Mouse (Mus musculus) neural tube, embryonic 11.5 days (tissue): ENCODE results near the gene Gm9913. TPM values are rescaled to one million over a fixed set of nuclear protein-coding genes. Genes with fewer than 3 reads are reported as not detected.
A peak's percentile ranks its signal among the peaks of the same experiment; 100 is the strongest.

Experiments used
- ATAC-seq: fragments of 200-750 bp; cut with Nextera tagmentation; 2 replicates; pipeline ENCODE4 v1.8.0; 2017; ENCODE audit warnings: moderate number of reproducible peaks, mild to moderate bottlenecking, moderate TSS enrichment, moderate library complexity; ENCODE audit not compliant: insufficient read depth, low FRiP score, low TSS enrichment
- DNase-seq: peaks from one replicate; pipeline ENCODE4 v3.0.0-alpha.2; 2015; ENCODE audit warnings: low spot score
- H3K27ac ChIP-seq: fragments of 300-500 bp; sonication (generic); 2 replicates; pipeline ENCODE4 v1.5.1; 2014; ENCODE audit warnings: low read depth, mild to moderate bottlenecking, low read length
- H3K27me3 ChIP-seq: fragments of 300-500 bp; sonication (generic); 2 replicates; pipeline ENCODE4 v1.6.1; 2014; ENCODE audit warnings: mild to moderate bottlenecking, low read length, mixed read lengths; ENCODE audit not compliant: control insufficient read depth, insufficient read depth
- H3K36me3 ChIP-seq: fragments of 300-500 bp; sonication (generic); 2 replicates; pipeline ENCODE4 v1.6.1; 2014; ENCODE audit warnings: mild to moderate bottlenecking, low read length, moderate library complexity, mixed read lengths; ENCODE audit not compliant: control insufficient read depth, insufficient read depth
- H3K4me1 ChIP-seq: fragments of 300-500 bp; sonication (generic); 2 replicates; pipeline ENCODE4 v1.6.1; 2014; ENCODE audit warnings: low read length, mixed read lengths; ENCODE audit not compliant: control insufficient read depth, insufficient read depth
- H3K4me2 ChIP-seq: fragments of 300-500 bp; sonication (generic); 2 replicates; pipeline ENCODE4 v1.6.1; 2014; ENCODE audit warnings: low read depth, mild to moderate bottlenecking, moderate library complexity
- H3K4me3 ChIP-seq: fragments of 300-500 bp; sonication (generic); 2 replicates; pipeline ENCODE4 v1.5.1; 2014; ENCODE audit warnings: low read depth, low read length
- H3K9ac ChIP-seq: fragments of 300-500 bp; sonication (generic); 2 replicates; pipeline ENCODE4 v1.6.1; 2014; ENCODE audit warnings: mild to moderate bottlenecking, low read length
- H3K9me3 ChIP-seq: fragments of 300-500 bp; sonication (generic); 2 replicates; pipeline ENCODE4 v1.6.1; 2016; ENCODE audit warnings: low read length; ENCODE audit not compliant: control insufficient read depth
- WGBS: fragments of 180-500 bp; shearing (Covaris S2); extraction: QIAGEN DNeasy Blood & Tissue Kit; methylation state at CpG from one replicate; pipeline ENCODE4 v1.1.7; 2014; 5-methylcytosine and 5-hydroxymethylcytosine counted together
- polyA plus RNA-seq: library from polyadenylated mRNA; unstranded; fragments of >200 nt; fragmentation: Nextera tagmentation; extraction: Ambion mirVana; gene quantifications from 2 replicates; pipeline ENCODE4 v1.2.1, GENCODE M21; 2014

Gene Gm9913
- polyA plus RNA-seq = 0.16 and 0.19 TPM in 2 replicates

DNA sequence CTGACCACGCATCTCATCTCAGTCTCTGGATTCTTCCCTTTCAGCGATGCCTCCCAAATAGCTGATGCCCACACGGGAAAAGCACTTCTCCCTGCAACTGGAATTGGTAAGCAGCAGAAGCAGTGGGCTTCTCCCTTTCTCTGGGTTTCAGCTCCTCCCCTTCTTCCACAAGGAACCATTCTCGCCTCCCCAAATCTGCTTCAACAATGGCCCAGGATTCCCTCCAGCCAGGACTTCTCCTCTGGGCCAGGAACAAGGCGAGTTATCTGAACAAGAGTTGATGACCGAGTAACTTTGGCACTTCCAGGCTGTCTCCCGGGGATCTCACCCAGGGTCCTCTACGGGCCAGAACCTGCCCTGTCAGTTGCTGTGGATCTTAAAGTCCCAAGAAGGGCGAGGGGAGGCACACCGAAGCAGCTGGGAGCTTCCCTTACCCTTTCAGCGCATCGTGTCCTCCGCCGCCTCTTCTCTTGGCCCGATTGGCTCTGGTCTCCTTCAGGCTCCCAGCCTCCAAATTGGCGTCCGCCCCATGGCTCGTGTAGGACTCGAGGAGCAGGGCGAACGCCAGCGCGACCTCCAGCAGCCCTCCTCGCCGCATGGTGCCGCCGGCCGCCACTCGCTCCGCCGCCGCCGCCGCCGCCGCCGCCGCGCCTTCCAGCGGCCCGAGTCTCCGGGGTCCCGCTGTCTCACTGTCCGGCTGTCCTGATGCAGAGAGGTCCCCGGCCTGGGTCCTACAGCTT lies at the start of gene Gm9913:
Gene Gm9913, plus strand, starts transcription at position 84 of the 740 bp plus-strand sequence.
- ATAC-seq (peak; percentile 73), DNase-seq (peak; percentile 71)
- Histone ChIP-seq H3K27ac (peak within 1 kb of the TSS; percentile 62), H3K27me3 (0 out of 2 replicates have a peak, but pooled peaks cover 2% of the 10 kb centered on the region), H3K9me3 (no peaks in the 10 kb centered on the region), H3K4me2 (peak within 1 kb of the TSS; percentile 97), H3K4me1 (no peaks in the 10 kb centered on the region), H3K9ac (peak within 1 kb of the TSS; percentile 68), H3K4me3 (peak within 1 kb of the TSS; percentile 61), H3K36me3 (no peaks in the 10 kb centered on the region)
- 1% methylated on average over 44 of the region's 45 CpGs for WGBS

DNA sequence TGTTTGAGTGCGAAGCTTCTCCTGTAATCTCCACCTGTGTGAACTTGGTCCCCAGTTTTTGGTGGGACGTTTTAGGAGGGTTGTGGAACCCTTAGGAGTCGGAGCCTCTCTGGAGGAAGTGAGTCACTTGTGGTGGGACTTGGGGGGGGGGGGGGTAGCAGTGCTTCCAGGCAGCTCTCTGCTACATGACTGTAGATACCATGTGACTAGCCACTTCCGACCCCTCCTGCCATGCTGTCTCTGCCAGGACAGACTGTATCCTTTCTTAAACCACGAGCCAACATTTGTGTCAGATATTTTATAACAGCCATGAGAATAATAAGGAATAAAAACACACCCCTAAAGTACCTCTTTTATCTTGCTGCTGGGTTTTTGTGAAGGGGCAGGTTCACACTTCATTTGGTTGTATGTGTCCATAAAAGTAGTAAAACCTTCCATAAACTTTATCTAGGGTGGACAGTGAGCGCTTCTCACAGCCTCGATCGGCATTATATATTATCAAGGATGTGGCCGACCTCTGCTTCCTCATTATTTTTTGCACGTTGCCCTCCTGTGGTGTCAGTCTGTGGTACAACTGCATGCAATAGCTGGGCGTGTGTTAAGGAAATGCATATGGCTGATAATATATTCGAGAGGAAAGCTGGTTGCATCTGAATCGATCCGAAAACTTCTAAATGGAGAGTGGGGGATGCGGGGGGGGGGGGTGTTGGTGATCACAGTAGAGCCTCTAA lies 48.7 kb upstream of the Gm9913 start:
- Histone ChIP-seq H3K4me3 (no peak overlapping the region), H3K4me1 (no peaks in the 10 kb centered on the region), H3K27ac (no peak overlapping the region), H3K27me3 (no peaks in the 10 kb centered on the region), H3K36me3 (no peaks in the 10 kb centered on the region), H3K4me2 (no peak overlapping the region), H3K9ac (no peak overlapping the region), H3K9me3 (no peaks in the 10 kb centered on the region)
- ATAC-seq (no peak), DNase-seq (no peak)
- WGBS = 84% methylated on average over 15 of the region's 15 CpGs

DNA sequence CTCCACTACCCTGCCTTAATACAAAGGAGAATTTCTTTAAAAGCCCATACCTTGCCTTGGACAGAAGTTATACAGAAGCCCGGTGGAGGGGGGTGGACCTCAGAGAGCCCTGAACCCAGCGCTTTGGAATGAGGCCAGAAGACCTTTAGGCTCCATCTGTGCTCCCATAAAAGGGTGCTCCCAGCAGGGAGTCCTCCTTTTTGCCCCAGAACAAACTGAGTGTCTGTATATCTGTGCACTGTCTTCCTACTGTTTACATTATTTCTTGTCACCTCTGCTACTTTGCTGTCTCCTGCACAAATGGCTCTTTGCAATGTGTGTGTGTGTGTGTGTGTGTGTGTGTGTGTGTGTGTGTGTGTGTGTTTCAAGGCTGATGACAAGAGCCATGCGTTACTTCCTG lies 45.8 kb upstream of the Gm9913 start:
- H3K27me3 ChIP-seq = no peaks in the 10 kb centered on the region
- no peaks in the 10 kb centered on the region for H3K9me3 ChIP-seq
- H3K4me3 ChIP-seq = no peak overlapping the region
- ATAC-seq (no peak), DNase-seq (no peak)
- WGBS = 91% methylated on average over 3 of the region's 3 CpGs
- no peaks in the 10 kb centered on the region for H3K4me1 ChIP-seq
- H3K27ac ChIP-seq = no peak overlapping the region
- no peaks in the 10 kb centered on the region for H3K36me3 ChIP-seq
- H3K9ac ChIP-seq = no peak overlapping the region
- H3K4me2 ChIP-seq = no peak overlapping the region

DNA sequence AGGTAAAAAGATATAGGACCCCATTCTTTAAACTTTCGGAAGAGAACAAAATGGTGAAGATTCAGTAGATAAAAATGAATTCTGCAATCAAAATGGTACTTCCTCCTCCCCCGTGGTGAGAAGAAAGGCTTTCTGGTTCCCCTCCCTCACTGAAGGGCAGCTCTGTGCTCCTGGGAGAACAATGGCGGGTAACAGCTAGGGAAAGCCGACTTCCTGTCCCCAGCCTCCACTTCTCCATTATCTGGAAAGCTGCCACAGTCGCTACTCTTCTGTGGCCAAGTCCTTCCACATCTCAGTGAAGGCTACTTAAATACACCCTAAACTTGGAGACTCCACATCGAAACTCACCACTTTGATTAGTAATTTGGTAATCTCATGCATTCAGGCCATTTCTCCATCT lies 40.9 kb upstream of the Gm9913 start:
- Histone ChIP-seq H3K4me1 (no peaks in the 10 kb centered on the region), H3K36me3 (no peaks in the 10 kb centered on the region), H3K9me3 (no peaks in the 10 kb centered on the region), H3K27ac (no peak overlapping the region), H3K27me3 (no peaks in the 10 kb centered on the region), H3K4me2 (no peak overlapping the region), H3K9ac (no peak overlapping the region), H3K4me3 (no peak overlapping the region)
- 86% methylated on average over 6 of the region's 6 CpGs for WGBS
- DNase-seq (no peak), ATAC-seq (no peak)

DNA sequence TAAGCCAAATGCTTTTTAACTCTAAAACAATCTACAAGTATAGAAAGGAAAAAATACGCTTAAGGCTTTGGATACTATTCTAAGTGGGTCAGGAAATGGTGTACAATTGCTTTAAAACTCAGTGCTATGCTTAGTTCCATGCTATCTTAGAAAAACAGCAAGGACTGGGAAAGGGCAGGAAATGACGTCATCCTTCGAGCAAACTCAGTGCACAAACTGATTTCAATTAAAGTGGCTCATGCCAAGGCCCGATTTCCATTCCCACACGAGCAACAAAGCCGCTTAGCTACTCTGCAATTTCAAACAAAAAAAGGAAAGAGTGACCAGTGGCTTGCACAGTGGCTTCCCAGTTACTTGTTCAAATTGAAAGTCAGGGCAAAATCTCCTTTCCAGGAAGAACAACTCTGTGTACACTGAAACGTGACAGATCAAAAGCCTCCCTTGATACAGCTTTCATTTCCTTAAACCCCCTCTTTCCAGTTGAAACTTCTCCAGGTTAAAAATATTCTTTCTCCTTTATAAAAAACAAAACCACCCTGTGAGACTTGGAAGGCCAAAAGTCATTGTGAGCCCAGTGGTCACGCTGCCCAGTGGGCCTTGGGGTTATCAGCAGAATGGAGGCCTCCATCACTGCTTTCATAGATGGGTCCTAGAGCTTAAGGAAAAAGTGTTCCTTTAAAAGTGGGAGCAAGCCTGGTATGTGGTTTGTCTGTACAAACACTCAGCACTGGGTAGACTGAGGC lies 34.2 kb upstream of the Gm9913 start:
- ATAC-seq (no peak), DNase-seq (no peak)
- Histone ChIP-seq H3K9me3 (no peaks in the 10 kb centered on the region), H3K36me3 (no peaks in the 10 kb centered on the region), H3K4me3 (no peak overlapping the region), H3K4me2 (no peak overlapping the region), H3K9ac (no peak overlapping the region), H3K27ac (no peak overlapping the region), H3K27me3 (no peaks in the 10 kb centered on the region), H3K4me1 (no peaks in the 10 kb centered on the region)
- WGBS = 78% methylated on average over 8 of the region's 8 CpGs

DNA sequence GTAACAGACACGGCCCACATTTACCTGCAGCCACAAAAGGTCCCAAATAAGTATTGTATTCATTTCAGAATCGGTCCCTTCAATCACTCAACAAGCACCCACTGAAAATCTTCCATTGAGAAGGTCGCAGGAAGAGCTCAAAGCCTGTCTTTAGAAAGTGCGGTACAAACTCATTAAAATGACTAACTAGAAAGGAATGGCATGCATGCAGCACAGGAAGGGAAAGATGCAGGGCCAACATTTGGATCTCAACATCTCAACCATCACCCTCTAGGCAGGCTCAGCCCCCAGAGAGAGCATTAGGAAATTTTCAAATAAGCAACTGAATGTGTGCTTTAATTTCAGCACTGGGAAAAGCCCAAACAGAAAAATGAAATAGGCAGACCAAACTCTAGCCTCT lies 33.2 kb upstream of the Gm9913 start:
- no peak overlapping the region for H3K4me3 ChIP-seq
- H3K4me1 ChIP-seq = no peaks in the 10 kb centered on the region
- no peak for DNase-seq
- no peak overlapping the region for H3K27ac ChIP-seq
- no peaks in the 10 kb centered on the region for H3K36me3 ChIP-seq
- WGBS = 92% methylated on average over 4 of the region's 4 CpGs
- H3K9ac ChIP-seq = no peak overlapping the region
- no peaks in the 10 kb centered on the region for H3K9me3 ChIP-seq
- ATAC-seq = no peak
- H3K4me2 ChIP-seq = no peak overlapping the region
- no peaks in the 10 kb centered on the region for H3K27me3 ChIP-seq

DNA sequence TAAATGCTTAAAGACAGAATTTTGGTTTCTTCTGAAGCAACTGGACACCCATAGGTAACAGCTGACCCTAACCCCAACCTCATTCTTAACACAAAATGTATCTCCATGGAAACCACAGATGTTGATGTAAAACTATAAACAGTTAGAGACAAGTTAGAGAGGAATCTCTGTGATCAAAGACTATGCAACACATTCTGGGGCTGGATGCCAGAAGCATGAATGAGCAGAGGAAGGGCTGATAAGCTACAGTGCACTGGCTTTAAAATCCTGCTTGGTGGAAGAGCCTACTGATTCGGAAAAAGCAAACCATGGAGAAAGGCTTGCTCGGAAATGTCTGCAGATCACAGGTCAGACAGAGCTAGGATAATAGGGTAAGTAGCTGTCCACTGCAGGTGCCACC lies 31.7 kb upstream of the Gm9913 start:
- Histone ChIP-seq H3K4me3 (no peak overlapping the region), H3K27me3 (no peaks in the 10 kb centered on the region), H3K4me1 (no peaks in the 10 kb centered on the region), H3K9me3 (no peaks in the 10 kb centered on the region), H3K27ac (no peak overlapping the region), H3K4me2 (no peak overlapping the region), H3K9ac (no peak overlapping the region), H3K36me3 (no peaks in the 10 kb centered on the region)
- ATAC-seq (no peak), DNase-seq (no peak)
- 81% methylated on average over 2 of the region's 2 CpGs for WGBS

DNA sequence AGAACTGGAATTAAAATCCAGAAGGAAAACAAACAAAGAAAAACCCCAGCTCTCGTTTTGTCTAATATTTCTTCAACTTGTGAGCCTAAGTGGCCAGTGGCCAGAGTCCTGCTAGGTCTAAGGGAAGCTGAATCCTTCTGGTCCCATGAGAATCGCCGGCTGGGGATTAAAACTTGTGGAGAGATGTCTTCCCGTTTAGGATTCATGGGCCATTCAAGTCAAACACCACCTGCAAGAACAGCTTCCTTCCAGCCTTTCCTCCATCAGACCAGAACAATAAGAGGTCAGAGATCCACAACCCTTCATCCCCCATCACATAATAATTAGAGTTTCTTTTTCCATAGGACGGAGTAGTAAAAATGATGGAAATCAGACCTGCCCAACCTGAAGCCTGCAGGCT lies 30.2 kb upstream of the Gm9913 start:
- no peaks in the 10 kb centered on the region for H3K27me3 ChIP-seq
- H3K9me3 ChIP-seq = no peaks in the 10 kb centered on the region
- H3K4me2 ChIP-seq = no peak overlapping the region
- H3K36me3 ChIP-seq = no peaks in the 10 kb centered on the region
- no peak overlapping the region for H3K27ac ChIP-seq
- 86% methylated on average over 5 of the region's 5 CpGs for WGBS
- no peaks in the 10 kb centered on the region for H3K4me1 ChIP-seq
- no peak overlapping the region for H3K4me3 ChIP-seq
- no peak overlapping the region for H3K9ac ChIP-seq
- no peak for ATAC-seq
- DNase-seq = no peak
